Mouse (Mus musculus) cerebellum, adult 2 months (tissue): ENCODE data around the gene H2-Ke6.

Experiments
- CTCF ChIP-seq: fragments of 200-500 bp; IDR thresholded peaks from 2 replicates; pipeline ENCODE4 v1.5.1; 2011; ENCODE audit warnings: low read depth, mild to moderate bottlenecking, control low read depth, low read length, moderate library complexity, borderline replicate concordance; ENCODE audit not compliant: insufficient read depth
- POLR2A ChIP-seq: fragments of 200-500 bp; IDR thresholded peaks from 2 replicates; pipeline ENCODE4 v1.6.1; 2011; ENCODE audit warnings: low read length, control low read depth, borderline replicate concordance; ENCODE audit not compliant: insufficient read depth

GRCm38 (mm10) chr17:34035517-34035916, 7.7 kb upstream of the H2-Ke6 start:
- TF ChIP-seq POLR2A, result no peak
- no peak for TF ChIP-seq CTCF
